Mouse (Mus musculus): ENCODE measurements at regions not wholly inside any gene's neighbourhood (a gene's known extent, or its start where the extent isn't known, plus 50 kb on each side); places are given as distances from the start of the nearest gene placed in this dataset.

GRCm38 (mm10) chr4:30776816-30777442, 1187.0 kb upstream of the Map3k7 start:
- DNase-seq, result no peak

- DNase-seq, result no peak
Measured at GRCm38 (mm10) chr4:30781649-30782048, 1182.2 kb upstream of the Map3k7 start.

- DNase-seq, result no peak
Measured at GRCm38 (mm10) chr4:30789976-30790657, 1173.8 kb upstream of the Map3k7 start.

GRCm38 (mm10) chr4:30809798-30810197, 1154.1 kb upstream of the Map3k7 start:
- DNase-seq, result no peak

- DNase-seq, result no peak
Measured at GRCm38 (mm10) chr4:30855361-30856056, 1108.4 kb upstream of the Map3k7 start.

GRCm38 (mm10) chr4:30904966-30905365, 1058.9 kb upstream of the Map3k7 start:
- DNase-seq, result no peak

GRCm38 (mm10) chr4:30922944-30923343, 1041.0 kb upstream of the Map3k7 start:
- no peak for DNase-seq

- DNase-seq, result no peak
Measured at GRCm38 (mm10) chr4:30932358-30932757, 1031.5 kb upstream of the Map3k7 start.

- no peak for DNase-seq
Measured at GRCm38 (mm10) chr4:30933030-30933987, 1030.6 kb upstream of the Map3k7 start.

GRCm38 (mm10) chr4:30983611-30984010, 980.3 kb upstream of the Map3k7 start:
- no peak for DNase-seq

- no peak for DNase-seq
Measured at GRCm38 (mm10) chr4:31012006-31012405, 951.9 kb upstream of the Map3k7 start.

GRCm38 (mm10) chr4:31052077-31052677, 911.7 kb upstream of the Map3k7 start:
- no peak for DNase-seq

GRCm38 (mm10) chr4:31076236-31076635, 887.7 kb upstream of the Map3k7 start:
- DNase-seq, result no peak

- DNase-seq, result no peak
Measured at GRCm38 (mm10) chr4:31121586-31121985, 842.3 kb upstream of the Map3k7 start.

GRCm38 (mm10) chr4:31143166-31143565, 820.7 kb upstream of the Map3k7 start:
- no peak for DNase-seq

- DNase-seq, result no peak
Measured at GRCm38 (mm10) chr4:31167431-31167830, 796.5 kb upstream of the Map3k7 start.

GRCm38 (mm10) chr4:31168357-31168756, 795.5 kb upstream of the Map3k7 start:
- DNase-seq, result no peak

- DNase-seq, result no peak
Measured at GRCm38 (mm10) chr4:31171190-31171589, 792.7 kb upstream of the Map3k7 start.

- no peak for DNase-seq
Measured at GRCm38 (mm10) chr4:31197852-31198251, 766.0 kb upstream of the Map3k7 start.

GRCm38 (mm10) chr4:31203286-31203685, 760.6 kb upstream of the Map3k7 start:
- no peak for DNase-seq

- DNase-seq, result no peak
Measured at GRCm38 (mm10) chr4:31205332-31205970, 758.4 kb upstream of the Map3k7 start.

GRCm38 (mm10) chr4:31225741-31226140, 738.2 kb upstream of the Map3k7 start:
- DNase-seq, result no peak
